Mouse (Mus musculus) neural tube, embryonic 13.5 days (tissue): Measurements from ENCODE around the gene Tbcc. TPM values are rescaled to one million over a fixed set of nuclear protein-coding genes. Genes with fewer than 3 reads are reported as not detected.

ENCODE experiments used
- ATAC-seq: fragments of 200-750 bp; cut with Nextera tagmentation; 2 replicates; pipeline ENCODE4 v1.8.0; 2017; ENCODE audit warnings: low read depth, mild to moderate bottlenecking, moderate TSS enrichment, moderate library complexity
- H3K27ac ChIP-seq: fragments of 300-500 bp; sonication (generic); replicated peaks from 2 replicates; pipeline ENCODE4 v1.5.1; 2015; ENCODE audit warnings: moderate library complexity, mild to moderate bottlenecking, inconsistent platforms
- H3K27me3 ChIP-seq: fragments of 300-500 bp; sonication (generic); 2 replicates; pipeline ENCODE4 v1.6.1; 2015; ENCODE audit warnings: mild to moderate bottlenecking, inconsistent platforms
- H3K36me3 ChIP-seq: fragments of 300-500 bp; sonication (generic); 2 replicates; pipeline ENCODE4 v1.6.1; 2015; ENCODE audit warnings: mild to moderate bottlenecking, inconsistent platforms
- H3K4me1 ChIP-seq: fragments of 300-500 bp; sonication (generic); replicated peaks from 2 replicates; pipeline ENCODE4 v1.6.1; 2015; ENCODE audit warnings: inconsistent platforms
- H3K4me2 ChIP-seq: fragments of 300-500 bp; sonication (generic); 2 replicates; pipeline ENCODE4 v1.6.1; 2015; ENCODE audit warnings: inconsistent platforms, mild to moderate bottlenecking, moderate library complexity
- H3K4me3 ChIP-seq: fragments of 300-500 bp; sonication (generic); 2 replicates; pipeline ENCODE4 v1.5.1; 2015; ENCODE audit warnings: mild to moderate bottlenecking, inconsistent platforms
- H3K9ac ChIP-seq: fragments of 300-500 bp; sonication (generic); 2 replicates; pipeline ENCODE4 v1.6.1; 2015; ENCODE audit warnings: moderate library complexity, mild to moderate bottlenecking, inconsistent platforms
- H3K9me3 ChIP-seq: fragments of 300-500 bp; sonication (generic); 2 replicates; pipeline ENCODE4 v1.6.1; 2016; ENCODE audit warnings: inconsistent platforms
- WGBS: fragments of 180-500 bp; shearing (Covaris S2); methylation state at CpG from one replicate; pipeline ENCODE4 v1.1.7; 2015; 5-methylcytosine and 5-hydroxymethylcytosine counted together
- polyA plus RNA-seq: library from polyadenylated mRNA; unstranded; fragments of >200 nt; fragmentation: Nextera tagmentation; extraction: Ambion mirVana; gene quantifications from 2 replicates; pipeline ENCODE4 v1.2.1, GENCODE M21; 2015

Gene Tbcc
- polyA plus RNA-seq, 1 experiment from 2014 or later, result 75.4 TPM

GRCm38 (mm10) chr17:46888511-46889212 lies 1.8 kb upstream of the Tbcc start:
- Histone ChIP-seq H3K9ac (peak overlapping the region; percentile 84), H3K36me3 (0 out of 2 replicates have a peak, but pooled peaks cover 6% of the 10 kb centered on the region), H3K27ac (peak overlapping the region; percentile 99), H3K4me3 (peak overlapping the region; percentile 98), H3K27me3 (no peaks in the 10 kb centered on the region), H3K9me3 (no peaks in the 10 kb centered on the region), H3K4me2 (peak overlapping the region; percentile 71), H3K4me1 (peaks cover 33% of the 10 kb centered on the region)
- 40% methylated on average over 16 of the region's 16 CpGs for WGBS
- no peak for ATAC-seq

GRCm38 (mm10) chr17:46889450-46890084 lies 917 bp upstream of the Tbcc start:
- H3K4me3 ChIP-seq, result peak overlapping the region; percentile 98
- peak overlapping the region; percentile 99 for H3K27ac ChIP-seq
- 0 out of 2 replicates have a peak, but pooled peaks cover 9% of the 10 kb centered on the region for H3K36me3 ChIP-seq
- H3K9ac ChIP-seq, result peak overlapping the region; percentile 84
- H3K27me3 ChIP-seq, result no peaks in the 10 kb centered on the region
- WGBS, result under 1% methylated on average over 44 of the region's 44 CpGs
- ATAC-seq, result peak; percentile 68
- H3K4me2 ChIP-seq, result peak overlapping the region; percentile 71
- H3K4me1 ChIP-seq, result peaks cover 37% of the 10 kb centered on the region
- H3K9me3 ChIP-seq, result no peaks in the 10 kb centered on the region

GRCm38 (mm10) chr17:46890843-46891594 lies 535 bp downstream of the Tbcc start:
- no peaks in the 10 kb centered on the region for H3K27me3 ChIP-seq
- H3K4me1 ChIP-seq, result peaks cover 37% of the 10 kb centered on the region
- peak overlapping the region; percentile 97 for H3K9ac ChIP-seq
- peak overlapping the region; percentile 93 for H3K27ac ChIP-seq
- ATAC-seq, result no peak; the same call in 1 of the 2 replicates
- H3K4me3 ChIP-seq, result peak overlapping the region; percentile 98
- peak overlapping the region; percentile 93 for H3K4me2 ChIP-seq
- 0 out of 2 replicates have a peak, but pooled peaks cover 9% of the 10 kb centered on the region for H3K36me3 ChIP-seq
- H3K9me3 ChIP-seq, result no peaks in the 10 kb centered on the region
- WGBS, result 1% methylated on average over 64 of the region's 64 CpGs

- no peaks in the 10 kb centered on the region for H3K27me3 ChIP-seq
- H3K36me3 ChIP-seq, result 0 out of 2 replicates have a peak, but pooled peaks cover 9% of the 10 kb centered on the region
- H3K4me1 ChIP-seq, result peaks cover 28% of the 10 kb centered on the region
- H3K9ac ChIP-seq, result no peak overlapping the region
- H3K4me2 ChIP-seq, result no peak overlapping the region
- ATAC-seq, result no peak
- H3K9me3 ChIP-seq, result no peaks in the 10 kb centered on the region
- no peak overlapping the region for H3K4me3 ChIP-seq
- whole genome bisulfite sequencing, result 93% methylated on average over 9 of the region's 9 CpGs
- H3K27ac ChIP-seq, result no peak overlapping the region
These were observed 4.9 kb downstream of the Tbcc start for GRCm38 (mm10) chr17:46895426-46895825.

- 55% methylated on average over 13 of the region's 13 CpGs for WGBS
- H3K4me2 ChIP-seq, result no peak overlapping the region
- peak; percentile 38; the same call in 1 of the 2 replicates for ATAC-seq
These were observed 6.9 kb downstream of the Tbcc start for GRCm38 (mm10) chr17:46897221-46897950.

GRCm38 (mm10) chr17:46900941-46901340 lies 10.5 kb downstream of the Tbcc start:
- WGBS, result 59% methylated on average over 2 of the region's 2 CpGs
- no peaks in the 10 kb centered on the region for H3K9me3 ChIP-seq
- H3K4me2 ChIP-seq, result no peak overlapping the region
- H3K36me3 ChIP-seq, result no peaks in the 10 kb centered on the region
- no peaks in the 10 kb centered on the region for H3K27me3 ChIP-seq
- H3K27ac ChIP-seq, result no peak overlapping the region
- no peaks in the 10 kb centered on the region; the same call in 1 of the 2 replicates for H3K4me1 ChIP-seq
- no peak overlapping the region for H3K4me3 ChIP-seq
- no peak for ATAC-seq
- H3K9ac ChIP-seq, result no peak overlapping the region

More at GRCm38 (mm10) chr17:46897221-46897950, 6.9 kb downstream of the Tbcc start:
- H3K4me3 ChIP-seq, result no peak overlapping the region
- H3K4me1 ChIP-seq, result peaks cover 17% of the 10 kb centered on the region
- no peak overlapping the region for H3K27ac ChIP-seq
- 0 out of 2 replicates have a peak, but pooled peaks cover 5% of the 10 kb centered on the region for H3K36me3 ChIP-seq
- H3K27me3 ChIP-seq, result no peaks in the 10 kb centered on the region
- H3K9ac ChIP-seq, result no peak overlapping the region
- H3K9me3 ChIP-seq, result no peaks in the 10 kb centered on the region

- peak overlapping the region; percentile 19; the same call in 1 of the 2 replicates for H3K4me2 ChIP-seq
- H3K27ac ChIP-seq, result no peak overlapping the region
- no peaks in the 10 kb centered on the region for H3K36me3 ChIP-seq
- H3K4me3 ChIP-seq, result no peak overlapping the region
- no peaks in the 10 kb centered on the region for H3K9me3 ChIP-seq
- H3K4me1 ChIP-seq, result no peaks in the 10 kb centered on the region
- ATAC-seq, result peak; percentile 79
- WGBS, result 22% methylated on average over 19 of the region's 19 CpGs
- H3K27me3 ChIP-seq, result no peaks in the 10 kb centered on the region
- no peak overlapping the region for H3K9ac ChIP-seq
These were observed 13.5 kb downstream of the Tbcc start for GRCm38 (mm10) chr17:46903876-46904490.

GRCm38 (mm10) chr17:46910186-46910585 lies 19.7 kb downstream of the Tbcc start, which contains the start of gene Prph2:
Prph2 (plus strand) TSS chr17:46910459.
- Histone ChIP-seq H3K4me2 (no peak within 1 kb of the TSS), H3K27ac (no peak within 1 kb of the TSS), H3K4me3 (no peak within 1 kb of the TSS), H3K9me3 (no peaks in the 10 kb centered on the region), H3K9ac (no peak within 1 kb of the TSS), H3K4me1 (no peaks in the 10 kb centered on the region), H3K27me3 (no peaks in the 10 kb centered on the region), H3K36me3 (no peaks in the 10 kb centered on the region)
- WGBS, result 91% methylated on average over 10 of the region's 10 CpGs
- no peak for ATAC-seq

GRCm38 (mm10) chr17:46912331-46912730 lies 21.8 kb downstream of the Tbcc start:
- Histone ChIP-seq H3K4me2 (no peak overlapping the region), H3K27ac (no peak overlapping the region), H3K9ac (no peak overlapping the region)

GRCm38 (mm10) chr17:46915129-46915528 lies 24.6 kb downstream of the Tbcc start:
- no peaks in the 10 kb centered on the region for H3K27me3 ChIP-seq
- H3K36me3 ChIP-seq, result no peaks in the 10 kb centered on the region
- H3K27ac ChIP-seq, result no peak overlapping the region
- WGBS, result 60% methylated on average over 3 of the region's 3 CpGs
- no peaks in the 10 kb centered on the region for H3K9me3 ChIP-seq
- no peak overlapping the region for H3K4me2 ChIP-seq
- ATAC-seq, result no peak
- H3K4me1 ChIP-seq, result no peaks in the 10 kb centered on the region
- H3K9ac ChIP-seq, result no peak overlapping the region
- H3K4me3 ChIP-seq, result no peak overlapping the region

More at GRCm38 (mm10) chr17:46912331-46912730, 21.8 kb downstream of the Tbcc start:
- ATAC-seq, result no peak
- no peaks in the 10 kb centered on the region for H3K36me3 ChIP-seq
- no peaks in the 10 kb centered on the region for H3K9me3 ChIP-seq
- WGBS, result 57% methylated on average over 6 of the region's 6 CpGs
- H3K27me3 ChIP-seq, result no peaks in the 10 kb centered on the region
- H3K4me1 ChIP-seq, result no peaks in the 10 kb centered on the region
- H3K4me3 ChIP-seq, result no peak overlapping the region

GRCm38 (mm10) chr17:46918951-46919350 lies 28.5 kb downstream of the Tbcc start:
- no peaks in the 10 kb centered on the region for H3K4me1 ChIP-seq
- H3K4me2 ChIP-seq, result no peak overlapping the region
- no peak overlapping the region for H3K9ac ChIP-seq
- H3K27me3 ChIP-seq, result no peaks in the 10 kb centered on the region
- H3K36me3 ChIP-seq, result no peaks in the 10 kb centered on the region
- no peaks in the 10 kb centered on the region for H3K9me3 ChIP-seq
- no peak for ATAC-seq
- no peak overlapping the region for H3K4me3 ChIP-seq
- 48% methylated on average over 4 of the region's 4 CpGs for WGBS
- H3K27ac ChIP-seq, result no peak overlapping the region
